Mouse (Mus musculus) heart, postnatal 0 days (tissue): ENCODE data around the gene Tspyl3.
"Not testable (repeated sequence)": the region's sequence is repeated elsewhere in the genome, so short reads cannot be mapped to it uniquely, and the experiment has no call there.

Source experiments
- CTCF ChIP-seq: IDR thresholded peaks from 2 replicates; pipeline ENCODE4 v1.5.1; 2016; ENCODE audit warnings: antibody characterized with exemption, control low read depth, low read depth
- EP300 ChIP-seq: IDR thresholded peaks from 2 replicates; pipeline ENCODE4 v1.6.1; 2016; ENCODE audit warnings: antibody characterized with exemption, low read depth

DNA sequence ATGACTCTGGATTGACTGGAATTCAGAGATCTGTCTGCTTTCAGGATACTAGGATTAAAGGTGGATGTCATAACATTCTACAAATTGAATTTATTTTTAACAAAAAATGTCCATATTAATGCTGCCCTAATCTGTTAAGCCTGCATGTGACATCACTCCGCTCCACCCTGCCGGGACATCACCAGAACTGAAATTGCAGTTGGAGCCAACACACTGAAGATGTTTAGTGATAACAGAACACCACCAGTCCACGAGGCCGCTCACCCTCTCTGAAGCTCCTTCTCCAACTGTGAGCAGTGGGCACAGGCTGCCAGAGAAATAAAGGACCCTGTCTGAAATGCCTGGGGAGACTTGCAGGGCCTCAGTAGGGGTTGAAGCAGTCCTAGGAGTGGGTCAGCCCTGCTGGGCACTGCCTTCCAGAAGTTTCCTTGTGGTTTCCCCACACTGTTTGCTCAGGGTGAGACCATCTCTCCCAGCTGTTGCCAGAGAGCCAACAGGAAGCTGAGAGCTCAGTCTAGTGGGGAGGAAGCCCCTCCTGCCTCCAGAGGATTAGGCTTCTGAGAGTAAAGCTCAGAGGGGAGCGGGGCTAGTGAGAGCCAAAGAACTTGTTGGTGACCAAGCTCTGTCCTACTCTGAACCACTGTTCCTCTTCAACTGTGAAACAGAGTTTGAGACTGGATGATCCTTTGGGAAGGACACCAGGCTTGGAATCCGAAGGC, 49.1 kb upstream of the Tspyl3 start:
- TF ChIP-seq CTCF, EP300: not testable (repeated sequence)
